Mouse (Mus musculus): Measurements from ENCODE around the gene Gpr12.

DNA sequence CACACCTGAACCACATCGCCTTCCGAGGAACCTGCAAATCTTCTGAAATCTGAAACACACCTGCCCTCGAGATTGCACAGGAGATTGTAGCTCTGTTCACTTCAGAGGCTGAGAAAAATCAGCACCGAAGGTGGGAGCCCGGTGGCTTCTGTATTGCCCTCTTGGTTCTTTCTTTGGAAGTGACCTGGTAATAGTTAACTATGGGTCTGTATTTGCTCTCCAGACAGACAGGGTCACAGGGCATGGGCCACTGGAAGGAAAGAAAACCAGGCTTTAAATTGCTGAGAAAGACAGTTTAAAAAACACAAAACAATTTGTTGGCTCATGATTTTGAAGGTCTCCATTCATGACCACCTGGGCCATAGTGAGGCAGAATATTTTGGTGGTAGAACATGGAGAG lies 14.9 kb upstream of the Gpr12 start:
- TF ChIP-seq POLR2A (IDR thresholded peaks at IDR 0.05; ENCODE audit: control insufficient read depth, extremely low read depth, insufficient read depth, low read length, poor library complexity) (no peak), CTCF (IDR thresholded peaks at IDR 0.05; ENCODE audit: borderline replicate concordance, control insufficient read depth, extremely low read depth, insufficient read depth, low read length, poor library complexity) (no peak)
